Comparison of ENCODE assay signal across 10 mouse cellular contexts in the genomic region with DNA sequence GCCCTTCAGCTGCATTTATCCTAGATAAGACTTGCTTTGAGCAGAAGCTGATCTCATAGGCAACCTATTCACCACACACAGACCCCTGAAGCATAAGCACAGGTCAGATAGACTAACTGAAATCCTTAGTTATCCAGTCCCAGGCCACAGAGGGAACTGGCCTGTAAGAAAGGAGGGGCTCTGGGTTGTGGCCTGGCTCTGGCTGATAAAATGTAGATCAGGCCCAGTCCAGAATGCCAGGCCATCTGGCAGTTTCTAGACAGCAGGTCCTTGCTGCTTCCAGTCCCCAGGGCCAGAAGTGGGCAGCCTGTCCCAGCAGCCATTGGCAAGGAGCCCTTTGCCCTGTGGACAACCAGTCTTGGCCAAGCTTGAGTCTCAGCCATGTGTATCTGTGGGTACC. TPM values are rescaled to one million over a fixed set of nuclear protein-coding genes. Genes with fewer than 3 reads are reported as not detected.
DNase-seq lines count a peak whose midpoint lies in the region; ATAC-seq and TF ChIP-seq lines count a peak whose summit lies in the region.
"Had no signal": no experiment of that assay in that cellular context is flagged by ENCODE, and none has a peak within 500 bp of the region (broad histone marks: within the 10 kb centered on the region; RNA-seq: fewer than 3 reads in every experiment).

No protein-coding gene starts in this region.

- no peaks in the 10 kb centered on the region for H3K9me3 ChIP-seq in midbrain, postnatal 0 days (ENCODE audit: low read length)
- peaks cover 5% of the 10 kb centered on the region; the same call in 1 of the 2 replicates for H3K9me3 ChIP-seq in midbrain, embryonic 15.5 days
- H3K9me3 ChIP-seq in heart, postnatal 0 days (replicated peaks; ENCODE audit: control insufficient read depth, low read length): no peaks in the 10 kb centered on the region
- H3K9me3 ChIP-seq: embryonic facial prominence, embryonic 15.5 days had no signal

- no peak overlapping the region for H3K27ac ChIP-seq in midbrain, postnatal 0 days (ENCODE audit: low read depth, low read length)
- H3K27ac ChIP-seq in midbrain, embryonic 15.5 days: no peak overlapping the region
- peak overlapping the region; percentile 62 for H3K27ac ChIP-seq in heart, postnatal 0 days (ENCODE audit: low read depth)
- H3K27ac ChIP-seq: embryonic facial prominence, embryonic 15.5 days had no signal

- H3K27me3 ChIP-seq in midbrain, postnatal 0 days (ENCODE audit: insufficient read depth, low read length): no peaks in the 10 kb centered on the region
- H3K27me3 ChIP-seq in midbrain, embryonic 15.5 days (replicated peaks): no peaks in the 10 kb centered on the region
- H3K27me3 ChIP-seq in heart, postnatal 0 days (ENCODE audit: control insufficient read depth, insufficient read depth, low read length): no peaks in the 10 kb centered on the region
- H3K27me3 ChIP-seq: embryonic facial prominence, embryonic 15.5 days; Patski had no signal

- H3K4me3 ChIP-seq in midbrain, postnatal 0 days (ENCODE audit: low read depth, low read length): no peak overlapping the region
- no peak overlapping the region for H3K4me3 ChIP-seq in midbrain, embryonic 15.5 days
- H3K4me3 ChIP-seq in heart, postnatal 0 days (ENCODE audit: low read depth, low read length): no peak overlapping the region
- H3K4me3 ChIP-seq: embryonic facial prominence, embryonic 15.5 days had no signal

- H3K9ac ChIP-seq in midbrain, postnatal 0 days (replicated peaks; ENCODE audit: low read length, poor library complexity, severe bottlenecking): no peak overlapping the region
- H3K9ac ChIP-seq in midbrain, embryonic 15.5 days: no peak overlapping the region
- no peak overlapping the region for H3K9ac ChIP-seq in heart, postnatal 0 days (replicated peaks; ENCODE audit: low read depth, low read length)
- H3K9ac ChIP-seq: embryonic facial prominence, embryonic 15.5 days had no signal

- peak; percentile 90 for DNase-seq in midbrain, postnatal 0 days (ENCODE audit: low spot score)
- DNase-seq in cerebellum, postnatal 36 days: peak; percentile 94 to 95
- DNase-seq in heart, postnatal 0 days (ENCODE audit: low spot score): no peak
- peak; percentile 37 to 46 for DNase-seq in spleen, postnatal 36 days (ENCODE audit: low spot score in 2 of 2)
- no peak for DNase-seq in layer of hippocampus, adult 8-10 months (ENCODE audit: low spot score in 2 of 2)
- no peak for DNase-seq in left cerebral cortex, postnatal 14 days (ENCODE audit: low spot score in 2 of 2)
- DNase-seq in urinary bladder, postnatal 25 days (ENCODE audit: low spot score): no peak

- no peak for ATAC-seq in midbrain, postnatal 0 days (ENCODE audit: low FRiP score)
- no peak for ATAC-seq in midbrain, embryonic 15.5 days (replicated peaks)
- peak; percentile 51; the same call in 1 of the 2 replicates for ATAC-seq in heart, postnatal 0 days (ENCODE audit: insufficient read depth, low read depth)
- ATAC-seq: Patski had no signal

- no peak for TF ChIP-seq CTCF in midbrain, postnatal 0 days (IDR thresholded peaks at IDR 0.05)
- TF ChIP-seq CTCF in heart, postnatal 0 days (IDR thresholded peaks at IDR 0.05; ENCODE audit: low read depth): no peak

- no peak overlapping the region for H3K4me2 ChIP-seq in midbrain, postnatal 0 days (ENCODE audit: low read depth, low read length, poor library complexity, severe bottlenecking)
- H3K4me2 ChIP-seq in midbrain, embryonic 15.5 days: no peak overlapping the region
- no peak overlapping the region for H3K4me2 ChIP-seq in heart, postnatal 0 days (ENCODE audit: low read depth, low read length)
- H3K4me2 ChIP-seq: embryonic facial prominence, embryonic 15.5 days had no signal

- H3K4me1 ChIP-seq in midbrain, postnatal 0 days (ENCODE audit: insufficient read depth, low read length): peaks cover 13% of the 10 kb centered on the region
- peaks cover 25% of the 10 kb centered on the region for H3K4me1 ChIP-seq in midbrain, embryonic 15.5 days
- peaks cover 19% of the 10 kb centered on the region; the same call in 1 of the 2 replicates for H3K4me1 ChIP-seq in heart, postnatal 0 days (ENCODE audit: control insufficient read depth, insufficient read depth)

- no peak for TF ChIP-seq EP300 in heart, postnatal 0 days (IDR thresholded peaks at IDR 0.05; ENCODE audit: low read depth)

- intact Hi-C loops in left cerebral cortex, postnatal 14 days (cut with DNase I): no loop called here

- no peaks in the 10 kb centered on the region for H3K36me3 ChIP-seq in midbrain, postnatal 0 days (ENCODE audit: insufficient read depth, low read length)
- no peaks in the 10 kb centered on the region for H3K36me3 ChIP-seq in midbrain, embryonic 15.5 days (replicated peaks)
- no peaks in the 10 kb centered on the region for H3K36me3 ChIP-seq in heart, postnatal 0 days (replicated peaks; ENCODE audit: control insufficient read depth, insufficient read depth, low read length)
- H3K36me3 ChIP-seq: embryonic facial prominence, embryonic 15.5 days had no signal

RNA-seq across cellular contexts. Expression of a gene that starts 22.4 kb away (rescaled TPM):
- total RNA-seq in midbrain, postnatal 0 days (2014; rRNA removed): 102 and 104 TPM in 2 replicates
- 84.2 and 84.9 TPM in 2 replicates for polyA plus RNA-seq in midbrain, postnatal 0 days (2015; fragmentation: Nextera tagmentation; extraction: Ambion mirVana)
- polyA plus RNA-seq in midbrain, embryonic 15.5 days (2015; fragmentation: Nextera tagmentation; extraction: Ambion mirVana): 99.0 and 104 TPM in 2 replicates
- 23.9 and 27.1 TPM in 2 replicates for total RNA-seq in heart, postnatal 0 days (2014; rRNA removed; ENCODE audit: low replicate concordance)
- 16.6 and 18.0 TPM in 2 replicates for polyA plus RNA-seq in heart, postnatal 0 days (2015; fragmentation: Nextera tagmentation; extraction: Ambion mirVana)
- 10 to 100 TPM; 16.4 to 17.7 (median 16.9) TPM for total RNA-seq in layer of hippocampus, adult 8-10 months (2022)
- total RNA-seq in left cerebral cortex, postnatal 14 days (2021): 10 to 100 TPM; 26.5 to 28.2 TPM

Comparison
In these comparisons a context has a peak if more than half of its experiments do, and no peak if none do; other contexts are left out.
1. DNase-seq: peak in midbrain, postnatal 0 days (single experiment), cerebellum, postnatal 36 days (2 of 2) and spleen, postnatal 36 days (2 of 2); none in heart, postnatal 0 days (single experiment), layer of hippocampus, adult 8-10 months (0 of 2), left cerebral cortex, postnatal 14 days (0 of 2) and urinary bladder, postnatal 25 days (single experiment).